Mouse (Mus musculus): ENCODE data around the gene Tnrc6c.

- TF ChIP-seq EP300 (IDR thresholded peaks at IDR 0.05; ENCODE audit: insufficient read depth, low read depth, low read length) (no peak), CTCF (IDR thresholded peaks at IDR 0.05) (no peak), POLR2A (IDR thresholded peaks at IDR 0.05; ENCODE audit: insufficient read depth, low read depth, low read length) (peak; percentile 100)
Observed at GRCm38 (mm10) chr11:117654380-117654924, 363 bp downstream of the Tnrc6c start.

Measured in heart, adult 2 months (tissue).